Mouse (Mus musculus) left cerebral cortex, adult 9 months (tissue): ENCODE results near the gene Mrps34.
"Not testable (repeated sequence)": the region's sequence is repeated elsewhere in the genome, so short reads cannot be mapped to it uniquely, and the experiment has no call there.

Experiments used
- DNase-seq, 2 experiments: peaks; one replicate each; pipeline ENCODE4 v3.0.0; 2022; ENCODE audit warnings: low spot score in 2 of 2

The Mrps34 gene

DNA sequence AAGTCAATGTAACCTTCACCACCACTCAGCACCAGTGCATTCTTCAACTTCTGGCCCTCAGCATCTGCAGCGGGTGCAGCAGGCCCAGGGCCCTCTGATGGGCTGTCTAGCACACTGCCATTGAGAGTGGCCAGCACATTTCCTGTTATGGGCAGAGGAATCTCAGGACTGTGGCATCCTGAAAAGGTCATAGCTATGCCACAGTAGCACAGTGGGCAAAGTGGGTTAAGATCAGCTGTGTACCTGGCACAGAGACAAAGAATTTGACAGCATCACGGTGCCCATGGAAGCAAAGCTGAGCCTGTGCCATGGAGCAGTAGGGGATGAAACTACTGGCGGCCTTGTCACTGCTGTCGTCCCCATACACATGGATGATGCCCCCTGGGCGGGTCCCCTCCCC lies 4.2 kb downstream of the Mrps34 start:
- DNase-seq, result no peak

- DNase-seq, result no peak
Measured at GRCm38 (mm10) chr17:24900014-24900413, 5.1 kb downstream of the Mrps34 start.

GRCm38 (mm10) chr17:24902124-24902523 lies 7.2 kb downstream of the Mrps34 start:
- DNase-seq, result no peak

- DNase-seq, result no peak
Measured at GRCm38 (mm10) chr17:24902671-24903474, 8.0 kb downstream of the Mrps34 start.

DNA sequence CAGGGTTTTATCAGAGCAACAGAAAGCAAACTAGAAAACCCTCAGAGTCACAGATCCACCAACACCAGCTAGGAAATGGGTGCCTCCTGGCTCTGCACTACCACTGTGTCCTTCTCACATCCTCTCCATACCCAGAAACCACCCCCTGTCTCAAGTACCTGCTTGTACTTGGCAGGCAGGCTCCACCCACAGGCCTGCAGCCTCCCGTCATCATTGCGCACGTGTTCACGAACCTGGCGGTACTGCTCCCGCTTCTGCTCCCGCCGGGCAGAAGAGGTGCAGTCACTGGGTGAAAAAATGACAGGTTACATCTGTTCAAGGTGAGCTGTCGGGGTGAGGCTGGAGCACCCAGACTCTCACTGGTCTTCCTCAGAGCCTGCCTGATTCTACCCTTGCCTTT lies 8.9 kb downstream of the Mrps34 start:
- DNase-seq, result no peak

- DNase-seq, result no peak
Measured at GRCm38 (mm10) chr17:24907591-24907990, 12.7 kb downstream of the Mrps34 start.

GRCm38 (mm10) chr17:24913984-24914383 lies 19.1 kb downstream of the Mrps34 start:
- no peak for DNase-seq

GRCm38 (mm10) chr17:24923246-24923645 lies 28.3 kb downstream of the Mrps34 start:
- no peak for DNase-seq

GRCm38 (mm10) chr17:24929506-24929905 lies 34.6 kb downstream of the Mrps34 start:
- DNase-seq, result no peak

DNA sequence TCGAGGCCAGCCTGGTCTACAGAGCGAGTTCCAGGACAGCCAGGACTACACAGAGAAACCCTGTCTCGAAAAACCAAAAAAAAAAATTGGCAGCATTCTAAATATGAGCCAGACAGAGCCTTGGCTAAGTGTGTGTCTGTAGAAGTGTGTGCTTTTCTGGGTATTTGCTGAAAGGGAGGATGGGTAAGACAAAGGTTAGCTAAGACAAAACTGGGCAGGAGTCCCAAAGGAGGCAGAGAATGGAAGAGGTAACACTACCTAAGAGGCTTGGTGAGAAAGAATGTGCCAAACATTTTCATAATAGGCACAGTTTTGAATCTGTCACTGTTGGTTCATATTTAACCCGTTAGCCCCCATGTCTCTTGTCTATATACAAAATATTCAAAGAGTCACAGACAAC lies 37.5 kb downstream of the Mrps34 start:
- DNase-seq, result no peak

- no peak for DNase-seq
Measured at GRCm38 (mm10) chr17:24933163-24933562, 38.2 kb downstream of the Mrps34 start.

- no peak for DNase-seq
Measured at GRCm38 (mm10) chr17:24934926-24935325, 40.0 kb downstream of the Mrps34 start.

- DNase-seq, result no peak
Measured at GRCm38 (mm10) chr17:24935666-24936065, 40.8 kb downstream of the Mrps34 start.

- DNase-seq, result peak; percentile 87 to 96
Measured at GRCm38 (mm10) chr17:24936259-24937237, 41.6 kb downstream of the Mrps34 start, which contains the start of gene Mapk8ip3. Gene Mapk8ip3 (minus strand): TSS chr17:24936977.

- DNase-seq, result no peak
Measured at GRCm38 (mm10) chr17:24937266-24937665, 42.4 kb downstream of the Mrps34 start.

- DNase-seq, result peak in 1 of 2 experiments; percentile 49
Measured at GRCm38 (mm10) chr17:24942453-24942852, 47.5 kb downstream of the Mrps34 start.

GRCm38 (mm10) chr17:24943036-24943435 lies 48.1 kb downstream of the Mrps34 start:
- peak; percentile 36 to 74 for DNase-seq

DNA sequence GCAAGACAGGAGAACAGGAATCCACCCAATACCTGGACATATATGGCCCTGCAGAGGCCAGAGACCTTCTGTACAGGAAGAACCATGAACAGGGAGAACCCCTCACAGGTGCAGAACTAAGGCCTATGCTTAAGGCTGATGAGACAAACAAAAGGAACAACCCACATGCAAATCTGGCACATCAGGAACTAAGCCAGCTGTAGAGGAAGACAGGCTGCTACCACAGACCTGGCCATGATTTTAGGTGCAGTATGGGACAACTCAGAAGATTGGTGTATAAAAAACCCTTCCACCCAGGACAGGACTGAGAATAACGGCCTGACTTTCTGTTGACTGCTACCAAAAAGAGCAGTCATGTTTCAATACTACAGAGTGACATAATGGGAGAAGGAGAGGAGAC lies 48.7 kb downstream of the Mrps34 start:
- not testable (repeated sequence) for DNase-seq
